Mouse (Mus musculus): ENCODE results near the gene Ifitm7.
"Not testable (repeated sequence)": the region's sequence is repeated elsewhere in the genome, so short reads cannot be mapped to it uniquely, and the experiment has no call there.

The Ifitm7 gene

GRCm38 (mm10) chr16:13981726-13982125 lies 5.0 kb downstream of the Ifitm7 start:
- in situ Hi-C loops (cut with MboI; ENCODE audit: unreplicated experiment in 2 of 2), result not testable (repeated sequence)

- in situ Hi-C loops (cut with MboI; ENCODE audit: unreplicated experiment in 2 of 2), result not testable (repeated sequence)
Observed at GRCm38 (mm10) chr16:13977026-13977425, 9.7 kb downstream of the Ifitm7 start.

GRCm38 (mm10) chr16:13976358-13976896 lies 10.3 kb downstream of the Ifitm7 start:
- in situ Hi-C loops (cut with MboI; ENCODE audit: unreplicated experiment in 2 of 2), result not testable (repeated sequence)

- in situ Hi-C loops (cut with MboI; ENCODE audit: unreplicated experiment in 2 of 2), result no loop called here
Observed at GRCm38 (mm10) chr16:13972051-13972450, 14.6 kb downstream of the Ifitm7 start.

- in situ Hi-C loops (cut with MboI; ENCODE audit: unreplicated experiment in 2 of 2), result no loop called here
Observed at GRCm38 (mm10) chr16:13969096-13969495, 17.6 kb downstream of the Ifitm7 start.

GRCm38 (mm10) chr16:13962053-13962452 lies 24.6 kb downstream of the Ifitm7 start:
- in situ Hi-C loops (cut with MboI; ENCODE audit: unreplicated experiment in 2 of 2), result no loop called here

GRCm38 (mm10) chr16:13951245-13951644 lies 35.4 kb downstream of the Ifitm7 start:
- in situ Hi-C loops (cut with MboI; ENCODE audit: unreplicated experiment in 2 of 2), result no loop called here

GRCm38 (mm10) chr16:13946306-13946705 lies 40.4 kb downstream of the Ifitm7 start:
- in situ Hi-C loops (cut with MboI; ENCODE audit: unreplicated experiment in 2 of 2), result no loop called here

- in situ Hi-C loops (cut with MboI; ENCODE audit: unreplicated experiment in 2 of 2), result no loop called here
Observed at GRCm38 (mm10) chr16:13945153-13945552, 41.5 kb downstream of the Ifitm7 start.

GRCm38 (mm10) chr16:13944752-13945151 lies 41.9 kb downstream of the Ifitm7 start:
- in situ Hi-C loops (cut with MboI; ENCODE audit: unreplicated experiment in 2 of 2), result no loop called here

- in situ Hi-C loops (cut with MboI; ENCODE audit: unreplicated experiment in 2 of 2), result no loop called here
Observed at GRCm38 (mm10) chr16:13944178-13944577, 42.5 kb downstream of the Ifitm7 start.

GRCm38 (mm10) chr16:13940847-13941395 lies 45.8 kb downstream of the Ifitm7 start:
- in situ Hi-C loops (cut with MboI; ENCODE audit: unreplicated experiment in 2 of 2), result no loop called here

- in situ Hi-C loops (cut with MboI; ENCODE audit: unreplicated experiment in 2 of 2), result no loop called here
Observed at GRCm38 (mm10) chr16:13940139-13940846, 46.4 kb downstream of the Ifitm7 start.

Measured in v-Abl transformed pro-B cells (cell line).